Mouse (Mus musculus): ENCODE measurements around the gene Pnp2. TPM values are rescaled to one million over a fixed set of nuclear protein-coding genes. Genes with fewer than 3 reads are reported as not detected.
A peak's percentile ranks its signal among the peaks of the same experiment; 100 is the strongest.
"Not testable (repeated sequence)": the region's sequence is repeated elsewhere in the genome, so short reads cannot be mapped to it uniquely, and the experiment has no call there.

The Pnp2 gene
- polyA plus RNA-seq, 1 experiment from 2014 or later = 1.4 TPM

DNA sequence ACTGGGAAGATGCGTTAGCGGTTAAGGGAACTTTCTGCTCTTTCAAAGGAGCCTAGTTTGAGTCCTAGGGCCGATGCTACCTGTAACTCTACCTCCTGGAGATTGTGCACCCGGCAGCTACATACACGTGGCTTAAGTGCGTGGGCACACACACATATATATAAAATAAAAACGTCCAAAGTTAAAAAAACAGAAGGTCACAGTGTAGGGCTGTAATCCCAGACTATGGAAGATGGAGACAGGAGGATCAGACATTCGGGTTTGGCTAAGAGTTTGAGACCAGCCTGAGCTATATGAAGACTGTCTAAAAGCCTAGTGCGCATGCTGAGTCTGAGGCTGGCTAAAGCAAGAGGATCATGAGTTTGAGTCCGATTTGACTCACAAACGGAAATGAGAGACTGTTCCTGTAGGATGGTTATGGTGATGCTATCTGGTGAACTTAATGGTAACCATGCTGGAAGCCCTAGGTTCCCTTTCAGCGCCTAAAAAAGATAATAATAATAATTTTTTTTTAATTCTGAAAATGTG lies 24.2 kb upstream of the Pnp2 start:
- WGBS = 8% methylated on average over 12 of the region's 12 CpGs
- no peaks in the 10 kb centered on the region for H3K27me3 ChIP-seq (replicated peaks)
- no peaks in the 10 kb centered on the region for H3K9me3 ChIP-seq
- H3K9ac ChIP-seq = peak overlapping the region; percentile 33; the same call in 1 of the 2 replicates
- ATAC-seq (ENCODE audit: insufficient read depth, low FRiP score, low read depth) = no peak; the same call in 1 of the 2 replicates
- H3K4me3 ChIP-seq (replicated peaks) = peak overlapping the region; percentile 99
- H3K27ac ChIP-seq = peak overlapping the region; percentile 91
- H3K4me1 ChIP-seq = peaks cover 4% of the 10 kb centered on the region; the same call in 1 of the 2 replicates
- peaks cover 16% of the 10 kb centered on the region for H3K36me3 ChIP-seq
- peak overlapping the region; percentile 68 for H3K4me2 ChIP-seq

- H3K4me1 ChIP-seq = peaks cover 2% of the 10 kb centered on the region; the same call in 1 of the 2 replicates
- no peak overlapping the region for H3K27ac ChIP-seq
- no peak overlapping the region for H3K4me2 ChIP-seq
- H3K36me3 ChIP-seq = no peaks in the 10 kb centered on the region
- no peaks in the 10 kb centered on the region for H3K9me3 ChIP-seq
- H3K4me3 ChIP-seq (replicated peaks) = no peak overlapping the region
- H3K27me3 ChIP-seq (replicated peaks) = no peaks in the 10 kb centered on the region
- H3K9ac ChIP-seq = no peak overlapping the region
- WGBS = 53% methylated on average over 1 of the region's 1 CpGs
- no peak for ATAC-seq (ENCODE audit: insufficient read depth, low FRiP score, low read depth)
Observed at GRCm38 (mm10) chr14:50936649-50937048, 19.1 kb upstream of the Pnp2 start.

DNA sequence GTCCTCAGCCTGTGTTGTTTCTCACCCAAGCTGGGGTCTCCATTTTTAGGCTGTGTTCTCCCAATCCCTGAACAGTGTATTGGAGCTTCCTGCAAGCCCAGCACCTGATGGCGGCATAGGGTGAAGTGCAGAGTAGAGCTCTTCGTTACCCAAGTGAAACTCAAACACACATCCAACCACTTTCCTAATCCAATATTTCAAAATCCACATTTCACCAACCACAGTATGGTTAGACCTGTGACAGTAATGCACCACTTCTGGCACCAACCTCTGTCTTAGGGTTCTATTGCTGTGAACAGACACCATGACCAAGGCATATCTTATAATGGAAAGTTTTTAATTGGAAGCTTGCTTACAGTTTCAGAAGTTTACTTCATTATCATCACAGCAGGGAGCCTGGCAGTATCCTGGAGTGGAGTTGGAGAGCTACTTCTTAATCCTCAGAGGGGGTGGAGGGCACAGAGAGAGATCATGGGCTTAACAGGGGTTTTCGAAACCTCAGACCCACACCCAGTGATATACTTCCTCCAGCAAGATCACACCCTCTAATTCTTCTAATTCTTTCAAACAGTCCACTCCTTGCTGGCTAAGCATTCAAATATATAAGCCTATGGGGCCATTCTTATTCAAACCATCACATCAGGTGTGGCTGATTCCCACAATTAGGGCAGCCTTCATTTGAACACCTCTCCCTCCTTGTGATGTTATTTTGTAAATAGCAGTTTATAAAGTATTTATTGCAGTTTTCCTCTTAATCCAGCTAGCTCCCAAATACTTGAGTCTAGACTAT lies 17.5 kb upstream of the Pnp2 start:
- WGBS = 83% methylated on average over 3 of the region's 3 CpGs
- no peak for ATAC-seq (ENCODE audit: insufficient read depth, low FRiP score, low read depth)
- no peak overlapping the region for H3K9ac ChIP-seq
- no peaks in the 10 kb centered on the region for H3K36me3 ChIP-seq
- no peaks in the 10 kb centered on the region for H3K27me3 ChIP-seq (replicated peaks)
- H3K9me3 ChIP-seq = no peaks in the 10 kb centered on the region
- no peak overlapping the region for H3K4me2 ChIP-seq
- H3K27ac ChIP-seq = no peak overlapping the region
- no peaks in the 10 kb centered on the region for H3K4me1 ChIP-seq
- no peak overlapping the region for H3K4me3 ChIP-seq (replicated peaks)

- H3K36me3 ChIP-seq = no peaks in the 10 kb centered on the region
- no peak overlapping the region for H3K9ac ChIP-seq
- 31% methylated on average over 2 of the region's 2 CpGs for WGBS
- H3K27ac ChIP-seq = no peak overlapping the region
- no peaks in the 10 kb centered on the region for H3K4me1 ChIP-seq
- H3K9me3 ChIP-seq = no peaks in the 10 kb centered on the region
- H3K4me3 ChIP-seq (replicated peaks) = no peak overlapping the region
- no peak overlapping the region for H3K4me2 ChIP-seq
- H3K27me3 ChIP-seq (replicated peaks) = no peaks in the 10 kb centered on the region
- no peak for ATAC-seq (ENCODE audit: insufficient read depth, low FRiP score, low read depth)
Observed at GRCm38 (mm10) chr14:50938940-50939339, 16.9 kb upstream of the Pnp2 start.

- peak within 1 kb of the TSS; percentile 92 for H3K27ac ChIP-seq
- no peaks in the 10 kb centered on the region for H3K36me3 ChIP-seq
- 10% methylated on average over 31 of the region's 31 CpGs for WGBS
- peak within 1 kb of the TSS; percentile 60 for H3K4me2 ChIP-seq
- ATAC-seq (ENCODE audit: insufficient read depth, low FRiP score, low read depth) = peak; percentile 98
- peak within 1 kb of the TSS; percentile 26; the same call in 1 of the 2 replicates for H3K9ac ChIP-seq
- H3K9me3 ChIP-seq = no peaks in the 10 kb centered on the region
- H3K4me1 ChIP-seq = no peaks in the 10 kb centered on the region
- H3K27me3 ChIP-seq (replicated peaks) = no peaks in the 10 kb centered on the region
- peak within 1 kb of the TSS; percentile 54 for H3K4me3 ChIP-seq (replicated peaks)
Observed at GRCm38 (mm10) chr14:50943932-50944667, 11.7 kb upstream of the Pnp2 start, which contains the start of gene Gm49342. Gene Gm49342 (plus strand): TSS chr14:50944517.

DNA sequence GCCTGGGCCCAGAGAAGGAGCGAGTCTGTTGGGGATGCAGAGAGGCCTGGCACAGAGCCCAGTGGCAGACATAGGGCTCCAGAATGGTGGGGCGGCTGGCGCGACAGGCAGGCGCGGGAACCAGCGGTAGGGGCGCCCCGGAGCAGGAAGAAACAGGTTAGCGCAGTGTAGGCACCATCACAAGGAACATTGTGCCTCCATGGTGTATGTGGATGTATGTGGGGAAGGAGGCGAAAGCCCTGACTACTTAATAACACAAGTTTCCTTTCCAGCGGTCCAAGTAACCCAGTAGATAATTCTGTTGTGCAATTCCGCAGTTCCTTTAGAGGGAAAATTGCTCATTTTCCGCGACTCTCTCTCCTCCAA lies 11.1 kb upstream of the Pnp2 start:
- Histone ChIP-seq H3K27ac (peak overlapping the region; percentile 92), H3K4me3 (replicated peaks) (peak overlapping the region; percentile 54), H3K4me2 (peak overlapping the region; percentile 60), H3K9ac (peak overlapping the region; percentile 26; the same call in 1 of the 2 replicates)
- WGBS = under 1% methylated on average over 15 of the region's 15 CpGs
- H3K9me3 ChIP-seq; H3K36me3 ChIP-seq; H3K27me3 ChIP-seq (replicated peaks); H3K4me1 ChIP-seq: not testable (repeated sequence)
- ATAC-seq (ENCODE audit: insufficient read depth, low FRiP score, low read depth) = peak; percentile 91

DNA sequence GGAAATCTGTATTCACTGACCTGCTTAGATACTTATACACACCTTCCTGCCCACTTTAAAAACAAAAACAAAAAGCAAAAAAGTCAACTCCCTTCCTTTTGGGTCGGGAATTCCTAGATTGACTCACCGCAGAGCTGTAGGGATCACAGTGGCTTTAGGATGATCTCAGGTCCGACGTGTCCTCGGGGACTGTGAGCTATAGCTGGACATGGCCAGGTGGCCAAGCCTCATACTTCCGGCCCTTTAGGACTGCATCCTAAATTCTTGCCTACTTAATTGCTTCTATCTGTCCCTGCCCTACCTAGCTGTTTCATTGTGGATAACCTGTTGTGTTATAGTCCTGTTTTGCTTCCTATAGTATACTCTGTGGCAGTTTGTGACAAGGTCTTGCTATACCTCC lies 10.7 kb upstream of the Pnp2 start:
- H3K9me3 ChIP-seq; H3K27me3 ChIP-seq (replicated peaks); H3K9ac ChIP-seq; H3K4me1 ChIP-seq; ATAC-seq (ENCODE audit: insufficient read depth, low FRiP score, low read depth); H3K36me3 ChIP-seq: not testable (repeated sequence)
- peak overlapping the region; percentile 92; the same call in 1 of the 2 replicates for H3K27ac ChIP-seq
- peak overlapping the region; percentile 60 for H3K4me2 ChIP-seq
- H3K4me3 ChIP-seq (replicated peaks) = peak overlapping the region; percentile 54
- 9% methylated on average over 6 of the region's 6 CpGs for WGBS

DNA sequence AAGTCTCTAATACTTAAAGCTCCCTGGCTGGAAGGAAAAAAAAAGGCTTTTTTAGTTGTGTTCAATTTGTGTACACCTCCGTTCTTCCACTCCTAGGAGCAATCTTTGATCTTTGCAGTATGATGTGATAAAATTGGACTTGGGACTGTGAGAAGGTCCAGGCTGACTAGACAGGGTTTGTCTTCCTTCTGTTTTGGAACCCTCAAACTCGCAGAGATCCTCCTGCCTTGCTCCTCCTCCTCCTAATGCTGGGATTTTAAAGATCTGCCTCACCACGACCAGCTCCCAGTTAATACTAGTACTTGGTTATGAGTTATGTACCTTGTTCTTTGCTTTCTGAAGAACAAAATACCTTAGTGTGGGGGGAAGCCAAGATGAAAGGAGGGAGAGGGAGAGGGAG lies 10.3 kb upstream of the Pnp2 start:
- not testable (repeated sequence) for H3K9ac ChIP-seq; H3K9me3 ChIP-seq; H3K36me3 ChIP-seq; H3K27me3 ChIP-seq (replicated peaks); H3K27ac ChIP-seq; ATAC-seq (ENCODE audit: insufficient read depth, low FRiP score, low read depth); H3K4me1 ChIP-seq
- H3K4me3 ChIP-seq (replicated peaks) = peak overlapping the region; percentile 54
- WGBS = 28% methylated on average over 3 of the region's 3 CpGs
- peak overlapping the region; percentile 60 for H3K4me2 ChIP-seq

- Histone ChIP-seq H3K9me3 (no peaks in the 10 kb centered on the region), H3K27ac (no peak overlapping the region), H3K4me1 (0 out of 2 replicates have a peak, but pooled peaks cover 2% of the 10 kb centered on the region), H3K36me3 (no peaks in the 10 kb centered on the region; the same call in 1 of the 2 replicates), H3K4me2 (no peak overlapping the region), H3K4me3 (replicated peaks) (no peak overlapping the region), H3K9ac (no peak overlapping the region), H3K27me3 (replicated peaks) (no peaks in the 10 kb centered on the region)
- 84% methylated on average over 10 of the region's 10 CpGs for WGBS
- no peak for ATAC-seq (ENCODE audit: insufficient read depth, low FRiP score, low read depth)
Observed at GRCm38 (mm10) chr14:50955487-50955886, 305 bp upstream of the Pnp2 start.

GRCm38 (mm10) chr14:50956724-50957123 lies 932 bp downstream of the Pnp2 start:
- not testable (repeated sequence) for H3K4me1 ChIP-seq; H3K9ac ChIP-seq; H3K27ac ChIP-seq; H3K4me3 ChIP-seq (replicated peaks); H3K36me3 ChIP-seq; H3K9me3 ChIP-seq; H3K27me3 ChIP-seq (replicated peaks); H3K4me2 ChIP-seq; ATAC-seq (ENCODE audit: insufficient read depth, low FRiP score, low read depth)
- 84% methylated on average over 6 of the region's 6 CpGs for WGBS

DNA sequence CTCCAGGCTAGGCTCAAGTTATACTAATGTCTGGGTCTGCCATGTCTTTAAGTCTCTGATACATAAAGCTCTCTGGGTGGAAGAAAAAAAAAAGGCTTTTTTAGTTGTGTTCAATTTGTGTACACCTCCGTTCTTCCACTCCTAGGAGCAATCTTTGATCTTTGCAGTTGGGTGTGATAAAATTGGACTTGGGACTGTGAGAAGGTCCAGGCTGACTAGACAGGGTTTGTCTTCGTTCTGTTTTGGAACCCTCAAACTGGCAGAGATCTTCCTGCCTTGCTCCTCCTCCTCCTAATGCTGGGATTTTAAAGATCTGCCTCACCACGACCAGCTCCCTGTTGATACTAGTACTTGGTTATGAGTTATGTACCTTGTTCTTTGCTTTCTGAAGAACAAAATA lies 1.4 kb downstream of the Pnp2 start:
- ATAC-seq (ENCODE audit: insufficient read depth, low FRiP score, low read depth); H3K4me3 ChIP-seq (replicated peaks); H3K9me3 ChIP-seq; H3K27ac ChIP-seq; H3K27me3 ChIP-seq (replicated peaks); H3K36me3 ChIP-seq; H3K9ac ChIP-seq; H3K4me1 ChIP-seq; H3K4me2 ChIP-seq: not testable (repeated sequence)
- 56% methylated on average over 3 of the region's 3 CpGs for WGBS
